Mouse (Mus musculus) fibroblast of lung, adult 2 months (primary cell): ENCODE data around the gene Gm9044.
"Not testable (repeated sequence)": the region's sequence is repeated elsewhere in the genome, so short reads cannot be mapped to it uniquely, and the experiment has no call there.

Experiments used
- DNase-seq: peaks from one replicate; pipeline ENCODE4 v3.0.0-alpha.2; 2011; ENCODE audit warnings: low read depth

Gm9044 gene

GRCm38 (mm10) chr10:118332308-118332707 lies at the start of gene Gm9044:
Gene Gm9044, minus strand, starts transcription at chr10:118332408.
- not testable (repeated sequence) for DNase-seq

GRCm38 (mm10) chr10:118370443-118370842 lies 38.2 kb upstream of the Gm9044 start:
- DNase-seq = peak; percentile 42

- no peak for DNase-seq
Measured at GRCm38 (mm10) chr10:118369518-118369917, 37.3 kb upstream of the Gm9044 start.

- DNase-seq = not testable (repeated sequence)
Measured at GRCm38 (mm10) chr10:118354005-118354404, 21.8 kb upstream of the Gm9044 start, which contains the start of gene Gm9049. Gene Gm9049, minus strand, starts transcription at chr10:118354105.

GRCm38 (mm10) chr10:118348579-118348978 lies 16.4 kb upstream of the Gm9044 start, which contains the start of gene Gm9048:
Gene Gm9048, minus strand, starts transcription at chr10:118348679.
- not testable (repeated sequence) for DNase-seq

GRCm38 (mm10) chr10:118343155-118343554 lies 10.9 kb upstream of the Gm9044 start, which contains the start of gene Gm9046:
Gene Gm9046, minus strand, starts transcription at chr10:118343255.
- DNase-seq = not testable (repeated sequence)

- not testable (repeated sequence) for DNase-seq
Measured at GRCm38 (mm10) chr10:118337731-118338130, 5.5 kb upstream of the Gm9044 start, which contains the start of gene Gm9045. Gene Gm9045, minus strand, starts transcription at chr10:118337831.

- not testable (repeated sequence) for DNase-seq
Measured at GRCm38 (mm10) chr10:118326869-118327268, 5.3 kb downstream of the Gm9044 start, which contains the start of gene Gm9040. Gene Gm9040, minus strand, starts transcription at chr10:118326969.

GRCm38 (mm10) chr10:118319024-118319423 lies 13.2 kb downstream of the Gm9044 start:
- no peak for DNase-seq

- DNase-seq = not testable (repeated sequence)
Measured at GRCm38 (mm10) chr10:118302133-118302532, 30.1 kb downstream of the Gm9044 start.

- DNase-seq = no peak
Measured at GRCm38 (mm10) chr10:118294938-118295337, 37.3 kb downstream of the Gm9044 start, which contains the start of gene Iltifb. Gene Iltifb, minus strand, starts transcription at chr10:118295038.

GRCm38 (mm10) chr10:118283016-118283415 lies 49.2 kb downstream of the Gm9044 start:
- DNase-seq = not testable (repeated sequence)

- DNase-seq = not testable (repeated sequence)
Measured at GRCm38 (mm10) chr10:118282565-118282964, 49.6 kb downstream of the Gm9044 start.
